Mouse (Mus musculus): Measurements from ENCODE around the gene Dmrtc1b. TPM values are rescaled to one million over a fixed set of nuclear protein-coding genes. Genes with fewer than 3 reads are reported as not detected.

Dmrtc1b gene
- polyA plus RNA-seq, 1 experiment from 2014 or later = not detected

Other genes starting within 250 kb of the Dmrtc1b start
- gene Hdac8, start 202.5 kb upstream of the Dmrtc1b start, polyA plus RNA-seq (2015; fragmentation: Nextera tagmentation; extraction: Ambion mirVana) = 5.5 and 6.9 TPM in 2 replicates
- gene Phka1, start 63.6 kb upstream of the Dmrtc1b start, polyA plus RNA-seq (2015; fragmentation: Nextera tagmentation; extraction: Ambion mirVana) = 1.7 and 1.8 TPM in 2 replicates
- gene Gm3880, start 20.9 kb upstream of the Dmrtc1b start, polyA plus RNA-seq (2015; fragmentation: Nextera tagmentation; extraction: Ambion mirVana) = not detected in 2 replicates
- not detected in 2 replicates for gene Gm9112, start 230 bp upstream of the Dmrtc1b start, polyA plus RNA-seq (2015; fragmentation: Nextera tagmentation; extraction: Ambion mirVana)
- not detected in 2 replicates for gene Dmrtc1c1, start 95.1 kb downstream of the Dmrtc1b start, polyA plus RNA-seq (2015; fragmentation: Nextera tagmentation; extraction: Ambion mirVana)
- gene Dmrtc1c2, start 146.8 kb downstream of the Dmrtc1b start, polyA plus RNA-seq (2015; fragmentation: Nextera tagmentation; extraction: Ambion mirVana) = not detected in 2 replicates
- not detected in 2 replicates for gene 1700031F05Rik, start 160.1 kb downstream of the Dmrtc1b start, polyA plus RNA-seq (2015; fragmentation: Nextera tagmentation; extraction: Ambion mirVana)
- gene Dmrtc1a, start 200.8 kb downstream of the Dmrtc1b start, polyA plus RNA-seq (2015; fragmentation: Nextera tagmentation; extraction: Ambion mirVana) = 0.34 and 0.69 TPM in 2 replicates
- gene 1700011M02Rik, start 201.0 kb downstream of the Dmrtc1b start, polyA plus RNA-seq (2015; fragmentation: Nextera tagmentation; extraction: Ambion mirVana) = not detected in 2 replicates
- not detected in 2 replicates for gene 1700018G05Rik, start 220.5 kb downstream of the Dmrtc1b start, polyA plus RNA-seq (2015; fragmentation: Nextera tagmentation; extraction: Ambion mirVana)